Mouse (Mus musculus): ENCODE measurements around the gene Icam4.

DNA sequence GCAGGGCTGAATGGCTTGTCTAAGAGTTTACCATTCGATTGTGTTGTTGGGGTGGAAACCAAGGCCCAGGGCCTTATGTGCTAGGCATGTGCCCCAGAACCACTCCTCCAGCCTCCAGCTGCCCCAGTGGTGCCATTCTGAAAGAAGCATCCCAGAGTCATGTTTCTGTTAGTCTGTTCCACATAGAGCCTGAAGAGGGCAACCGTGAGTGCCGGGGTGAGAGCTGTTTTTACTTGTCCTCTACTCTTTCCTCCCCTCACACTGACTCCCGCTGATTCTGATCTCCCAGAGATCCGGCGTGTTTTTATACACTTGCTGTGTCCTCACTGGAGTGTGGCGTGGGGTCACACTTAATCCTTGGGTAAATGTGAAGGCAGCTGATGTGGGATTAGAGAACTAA lies 21.2 kb upstream of the Icam4 start:
- peak; percentile 47 for TF ChIP-seq CTCF (IDR thresholded peaks at IDR 0.05)
- TF ChIP-seq POLR2A (IDR thresholded peaks at IDR 0.05; ENCODE audit: insufficient read depth, low read depth, low read length) = no peak

Measured in heart, adult 2 months (tissue).